ENCODE assay signal across 8 mouse cellular contexts in the genomic region with DNA sequence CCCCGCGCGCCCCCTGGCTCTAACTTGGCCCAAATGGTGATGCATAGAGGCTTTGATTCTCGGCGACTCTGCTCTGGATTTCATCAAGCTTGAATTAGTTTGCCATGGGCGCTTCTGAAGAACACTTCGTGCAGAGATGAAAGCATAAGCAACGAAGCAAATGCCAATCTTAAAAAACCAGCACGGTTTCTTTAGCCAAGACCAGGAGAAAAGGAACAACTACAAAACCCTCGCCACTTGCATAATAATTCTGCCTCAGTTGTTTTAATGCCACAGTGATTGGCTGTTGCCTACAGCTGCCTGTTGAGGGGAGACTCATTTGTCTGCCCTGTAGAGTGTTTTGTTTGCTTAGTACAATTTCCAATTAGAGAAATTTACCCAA. TPM values are rescaled to one million over a fixed set of nuclear protein-coding genes. Genes with fewer than 3 reads are reported as not detected.
DNase-seq lines count a peak whose midpoint lies in the region; ATAC-seq and TF ChIP-seq lines count a peak whose summit lies in the region.

No protein-coding gene starts in this region.

- no peaks in the 10 kb centered on the region for H3K36me3 ChIP-seq in kidney, embryonic 15.5 days
- no peaks in the 10 kb centered on the region for H3K36me3 ChIP-seq in ES-E14 (ENCODE audit: control insufficient read depth, insufficient read depth, low read length, poor library complexity, severe bottlenecking)
- 0 out of 2 replicates have a peak, but pooled peaks cover 7% of the 10 kb centered on the region for H3K36me3 ChIP-seq in forebrain, embryonic 14.5 days (ENCODE audit: control insufficient read depth, insufficient read depth, low read length)
- no peaks in the 10 kb centered on the region for H3K36me3 ChIP-seq in liver, embryonic 11.5 days (ENCODE audit: control insufficient read depth, insufficient read depth, low read length)

- H3K4me2 ChIP-seq in kidney, embryonic 15.5 days = peak overlapping the region; percentile 73
- H3K4me2 ChIP-seq in forebrain, embryonic 14.5 days (ENCODE audit: low read length) = peak overlapping the region; percentile 76
- H3K4me2 ChIP-seq in liver, embryonic 11.5 days = peak overlapping the region; percentile 78

- H3K9ac ChIP-seq in kidney, embryonic 15.5 days = peak overlapping the region; percentile 85
- H3K9ac ChIP-seq in ES-E14 (ENCODE audit: insufficient read depth, low read depth, low read length, poor library complexity, severe bottlenecking) = no peak overlapping the region; the same call in 1 of the 2 replicates
- peak overlapping the region; percentile 89 for H3K9ac ChIP-seq in forebrain, embryonic 14.5 days (ENCODE audit: low read length)
- H3K9ac ChIP-seq in liver, embryonic 11.5 days (ENCODE audit: low read depth, low read length) = peak overlapping the region; percentile 92

- 1% methylated on average over 10 of the region's 10 CpGs for WGBS in kidney, embryonic 15.5 days
- WGBS in forebrain, embryonic 14.5 days = under 1% methylated on average over 10 of the region's 10 CpGs
- 5% methylated on average over 10 of the region's 10 CpGs for WGBS in liver, embryonic 11.5 days

- no peak for ATAC-seq in kidney, embryonic 15.5 days (replicated peaks; ENCODE audit: low FRiP score)
- peak; percentile 22 for ATAC-seq in forebrain, embryonic 14.5 days
- ATAC-seq in liver, embryonic 11.5 days (replicated peaks; ENCODE audit: low FRiP score) = no peak
- ATAC-seq in inflammation-experienced regulatory T-cells, adult 6 months = no peak

- no peaks in the 10 kb centered on the region for H3K27me3 ChIP-seq in kidney, embryonic 15.5 days
- no peaks in the 10 kb centered on the region for H3K27me3 ChIP-seq in forebrain, embryonic 14.5 days (replicated peaks; ENCODE audit: control insufficient read depth, insufficient read depth, low read length)
- H3K27me3 ChIP-seq in liver, embryonic 11.5 days (replicated peaks; ENCODE audit: control insufficient read depth, insufficient read depth, low read length) = no peaks in the 10 kb centered on the region

- H3K9me3 ChIP-seq in kidney, embryonic 15.5 days (replicated peaks) = no peaks in the 10 kb centered on the region
- no peaks in the 10 kb centered on the region for H3K9me3 ChIP-seq in ES-E14 (ENCODE audit: control insufficient read depth, insufficient read depth, low read depth, low read length)
- no peaks in the 10 kb centered on the region for H3K9me3 ChIP-seq in forebrain, embryonic 14.5 days (replicated peaks; ENCODE audit: control insufficient read depth, low read length)
- H3K9me3 ChIP-seq in liver, embryonic 11.5 days (ENCODE audit: control insufficient read depth, low read length) = no peaks in the 10 kb centered on the region

- H3K4me1 ChIP-seq in kidney, embryonic 15.5 days = peaks cover 28% of the 10 kb centered on the region
- H3K4me1 ChIP-seq in ES-E14 (ENCODE audit: control insufficient read depth in 2 of 2, insufficient read depth in 2 of 2, low read length in 2 of 2, poor library complexity in 1 of 2) = no peaks in the 10 kb centered on the region
- peaks cover 23% of the 10 kb centered on the region for H3K4me1 ChIP-seq in forebrain, embryonic 14.5 days (ENCODE audit: control insufficient read depth, insufficient read depth, low read length)
- H3K4me1 ChIP-seq in liver, embryonic 11.5 days (replicated peaks; ENCODE audit: control insufficient read depth, insufficient read depth, low read length) = peaks cover 7% of the 10 kb centered on the region

- in situ Hi-C loops in ES-E14 (cut with MboI; ENCODE audit: low sequenced_read_pairs in 2 of 2, unreplicated experiment in 2 of 2) = no loop called here

- H3K4me3 ChIP-seq in kidney, embryonic 15.5 days (replicated peaks) = peak overlapping the region; percentile 79
- H3K4me3 ChIP-seq in ES-E14 (ENCODE audit: insufficient read depth in 1 of 2, low read depth in 1 of 2, low read length in 2 of 2, poor library complexity in 1 of 2, severe bottlenecking in 1 of 2) = peak overlapping the region; percentile 75 to 82
- H3K4me3 ChIP-seq in forebrain, embryonic 14.5 days (ENCODE audit: low read depth, low read length) = peak overlapping the region; percentile 64
- peak overlapping the region; percentile 84 for H3K4me3 ChIP-seq in liver, embryonic 11.5 days (ENCODE audit: low read depth, low read length)

- DNase-seq in kidney, adult 8-10 months = no peak
- no peak for DNase-seq in ES-E14 (ENCODE audit: low read depth, low spot score)
- peak; percentile 88 for DNase-seq in forebrain, embryonic 14.5 days (ENCODE audit: low spot score)
- no peak for DNase-seq in liver, embryonic 11.5 days (ENCODE audit: low spot score)
- DNase-seq in urinary bladder, postnatal 14 days (ENCODE audit: low spot score) = no peak
- no peak for DNase-seq in right cerebral cortex, postnatal 14 days

- H3K27ac ChIP-seq in kidney, embryonic 15.5 days = peak overlapping the region; percentile 98
- peak overlapping the region; percentile 49; the same call in 1 of the 2 replicates for H3K27ac ChIP-seq in ES-E14 (ENCODE audit: insufficient read depth, low read depth, low read length, poor library complexity, severe bottlenecking)
- peak overlapping the region; percentile 100 for H3K27ac ChIP-seq in forebrain, embryonic 14.5 days (ENCODE audit: low read depth, low read length)
- peak overlapping the region; percentile 95 for H3K27ac ChIP-seq in liver, embryonic 11.5 days (ENCODE audit: low read depth, low read length)

TF ChIP-seq in ES-E14, 5 proteins besides CTCF, POLR2A, EP300 and RAD21:
- no peak for TF ChIP-seq HCFC1 (IDR thresholded peaks at IDR 0.05; ENCODE audit: borderline replicate concordance, insufficient read depth, low read length)
- TF ChIP-seq MAFK (IDR thresholded peaks at IDR 0.05; ENCODE audit: insufficient read depth, low read depth, low read length) = no peak
- TF ChIP-seq CHD2 (IDR thresholded peaks at IDR 0.05; ENCODE audit: low read depth, low read length) = no peak
- TF ChIP-seq ZC3H11A (IDR thresholded peaks at IDR 0.05; ENCODE audit: borderline replicate concordance, low read depth, low read length) = no peak
- TF ChIP-seq ZNF384 (IDR thresholded peaks at IDR 0.05; ENCODE audit: low read depth, low read length) = no peak

RNA-seq across cellular contexts. Expression of gene Ankrd40, which starts 0.8 kb away (rescaled TPM):
- 14.8 and 15.4 TPM in 2 replicates for polyA plus RNA-seq in kidney, embryonic 15.5 days (2015; fragmentation: Nextera tagmentation; extraction: Ambion mirVana)
- total RNA-seq in ES-E14 (2012; rRNA removed) = 29.2 and 42.7 TPM in 2 replicates
- 10.2 and 10.3 TPM in 2 replicates for polyA plus RNA-seq in forebrain, embryonic 14.5 days (2014; fragmentation: Nextera tagmentation; extraction: Ambion mirVana)
- polyA plus RNA-seq in liver, embryonic 11.5 days (2014; fragmentation: Nextera tagmentation; extraction: Ambion mirVana) = 12.7 and 13.2 TPM in 2 replicates
- polyA plus RNA-seq in inflammation-experienced regulatory T-cells, adult 6 months (2017; shearing (Covaris generic)) = 10 to 100 TPM; 10.9 to 18.7 (median 17.1) TPM

RNA-seq across cellular contexts. Expression of gene Luc7l3, which starts 6.8 kb away (rescaled TPM):
- polyA plus RNA-seq in kidney, embryonic 15.5 days (2015; fragmentation: Nextera tagmentation; extraction: Ambion mirVana) = 127 and 131 TPM in 2 replicates
- 60.3 and 66.8 TPM in 2 replicates for total RNA-seq in ES-E14 (2012; rRNA removed)
- 89.6 and 104 TPM in 2 replicates for polyA plus RNA-seq in forebrain, embryonic 14.5 days (2014; fragmentation: Nextera tagmentation; extraction: Ambion mirVana)
- polyA plus RNA-seq in liver, embryonic 11.5 days (2014; fragmentation: Nextera tagmentation; extraction: Ambion mirVana) = 90.6 and 97.6 TPM in 2 replicates
- 100 to 1,000 TPM; 117 to 168 (median 166) TPM for polyA plus RNA-seq in inflammation-experienced regulatory T-cells, adult 6 months (2017; shearing (Covaris generic))

RNA-seq across cellular contexts. Expression of gene Gm21885, which starts 47.0 kb away (rescaled TPM):
- not detected in 2 replicates for polyA plus RNA-seq in kidney, embryonic 15.5 days (2015; fragmentation: Nextera tagmentation; extraction: Ambion mirVana)
- 0.40 TPM in 1 of 2 replicates, not detected in the other for total RNA-seq in ES-E14 (2012; rRNA removed)
- polyA plus RNA-seq in forebrain, embryonic 14.5 days (2014; fragmentation: Nextera tagmentation; extraction: Ambion mirVana) = not detected in 2 replicates
- 0.40 TPM in 1 of 2 replicates, not detected in the other for polyA plus RNA-seq in liver, embryonic 11.5 days (2014; fragmentation: Nextera tagmentation; extraction: Ambion mirVana)
- 1 to 10 TPM; 1.6 to 1.7 (median 1.7) TPM for polyA plus RNA-seq in inflammation-experienced regulatory T-cells, adult 6 months (2017; shearing (Covaris generic))

Comparison
In these comparisons a context has a peak if more than half of its experiments do, and no peak if none do; other contexts are left out.
1. H3K27ac ChIP-seq: peak in every context shown above with its lines; median percentile 100 in forebrain, embryonic 14.5 days; 98 in kidney, embryonic 15.5 days; 95 in liver, embryonic 11.5 days; 49 in ES-E14.